Mouse (Mus musculus) C2C12 (cell line): ENCODE measurements at regions not wholly inside any gene's neighbourhood (a gene's known extent, or its start where the extent isn't known, plus 50 kb on each side); places are given as distances from the start of the nearest gene placed in this dataset.
A peak's percentile ranks its signal among the peaks of the same experiment; 100 is the strongest.

Source experiments
- H3K27me3 ChIP-seq: one replicate; pipeline ENCODE4 v1.6.1; 2011; ENCODE audit not compliant: control insufficient read depth, insufficient read depth, insufficient read length
- H3K36me3 ChIP-seq: one replicate; pipeline ENCODE4 v1.6.1; 2011; ENCODE audit not compliant: control insufficient read depth, insufficient read depth
- H3K4me3 ChIP-seq: one replicate; pipeline ENCODE4 v1.5.1; 2011; ENCODE audit warnings: mild to moderate bottlenecking, control low read depth; ENCODE audit not compliant: poor library complexity, insufficient read depth, severe bottlenecking
- H3K79me2 ChIP-seq: one replicate; pipeline ENCODE4 v1.6.1; 2011; ENCODE audit not compliant: control insufficient read depth, insufficient read depth
- H3K79me3 ChIP-seq: one replicate; pipeline ENCODE4 v1.6.1; 2011; ENCODE audit warnings: low read depth, control low read depth
- H3ac ChIP-seq: one replicate; pipeline ENCODE3; 2011; ENCODE audit warnings: low read depth; ENCODE audit not compliant: control insufficient read depth, insufficient read length
- CEBPB ChIP-seq: IDR thresholded peaks from one replicate; pipeline ENCODE4 v1.6.1; 2011; ENCODE audit warnings: low read depth, mild to moderate bottlenecking, control low read depth, moderate library complexity
- CTCF ChIP-seq: IDR thresholded peaks from one replicate; pipeline ENCODE4 v1.5.1; 2011; ENCODE audit not compliant: control insufficient read depth, insufficient read depth, insufficient read length
- FOSL1 ChIP-seq: IDR thresholded peaks from one replicate; pipeline ENCODE4 v1.8.0; 2011; ENCODE audit warnings: mild to moderate bottlenecking, low read length; ENCODE audit not compliant: poor library complexity, insufficient read depth, severe bottlenecking
- MAX ChIP-seq: IDR thresholded peaks from one replicate; pipeline ENCODE4 v1.6.1; 2011; ENCODE audit warnings: mild to moderate bottlenecking, control low read depth
- MYOD1 ChIP-seq: IDR thresholded peaks from one replicate; pipeline ENCODE4 v1.6.1; 2011; ENCODE audit warnings: low read depth; ENCODE audit not compliant: control insufficient read depth, insufficient read length
- MYOG ChIP-seq: IDR thresholded peaks from one replicate; pipeline ENCODE4 v1.6.1; 2011; ENCODE audit not compliant: control insufficient read depth, insufficient read length; ENCODE audit errors: extremely low read depth
- USF1 ChIP-seq: IDR thresholded peaks from one replicate; pipeline ENCODE4 v1.6.1; 2011; ENCODE audit warnings: low read depth, mild to moderate bottlenecking, control low read depth, moderate library complexity

- Histone ChIP-seq H3ac (no peak overlapping the region), H3K4me3 (no peak overlapping the region), H3K79me2 (no peaks in the 10 kb centered on the region), H3K27me3 (no peaks in the 10 kb centered on the region), H3K79me3 (no peaks in the 10 kb centered on the region), H3K36me3 (no peaks in the 10 kb centered on the region)
- TF ChIP-seq CTCF, result no peak
- TF ChIP-seq MAX, result no peak
- no peak for TF ChIP-seq MYOG
- no peak for TF ChIP-seq MYOD1
- TF ChIP-seq USF1, result no peak
- no peak for TF ChIP-seq CEBPB
Measured at GRCm38 (mm10) chr9:40617676-40618062, 52.7 kb upstream of the Gm21915 start.

DNA sequence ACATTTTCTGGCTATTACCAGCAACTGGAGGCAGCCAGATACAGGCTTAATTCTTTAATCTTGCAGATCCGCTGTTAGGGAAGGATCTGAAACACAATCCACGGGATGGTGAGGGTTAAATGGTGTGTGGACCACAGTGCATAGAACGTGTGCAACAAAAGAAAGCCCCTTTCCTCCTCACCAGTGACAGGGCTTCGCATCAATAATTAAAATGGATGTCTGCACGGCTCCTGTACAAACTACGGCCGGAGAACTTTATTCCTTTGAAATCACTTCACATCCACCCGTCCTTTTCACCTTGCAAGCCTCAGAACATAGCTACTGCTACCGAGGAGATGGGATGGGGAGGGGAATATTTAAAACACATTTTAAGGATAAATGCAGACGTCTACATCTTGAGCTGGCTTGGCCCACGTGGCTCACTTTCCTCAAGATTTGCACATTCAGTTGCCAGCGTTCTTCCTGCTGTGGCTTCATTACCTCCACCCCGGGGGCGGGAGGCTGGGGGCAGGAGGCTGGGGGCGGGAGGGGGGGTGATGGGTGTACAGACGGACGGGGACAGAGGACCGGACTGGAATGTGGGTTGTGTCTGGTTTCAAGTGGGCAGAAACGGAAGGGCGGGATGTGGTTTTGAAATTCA lies 53.3 kb upstream of the Gm21915 start:
- no peaks in the 10 kb centered on the region for H3K79me2 ChIP-seq
- no peak overlapping the region for H3ac ChIP-seq
- no peak for TF ChIP-seq MYOD1
- no peak for TF ChIP-seq MAX
- TF ChIP-seq CTCF, result no peak
- TF ChIP-seq CEBPB, result no peak
- no peak for TF ChIP-seq USF1
- TF ChIP-seq FOSL1, result no peak
- TF ChIP-seq MYOG, result no peak
- no peak overlapping the region for H3K4me3 ChIP-seq
- no peaks in the 10 kb centered on the region for H3K27me3 ChIP-seq
- H3K79me3 ChIP-seq, result no peaks in the 10 kb centered on the region
- H3K36me3 ChIP-seq, result no peaks in the 10 kb centered on the region

DNA sequence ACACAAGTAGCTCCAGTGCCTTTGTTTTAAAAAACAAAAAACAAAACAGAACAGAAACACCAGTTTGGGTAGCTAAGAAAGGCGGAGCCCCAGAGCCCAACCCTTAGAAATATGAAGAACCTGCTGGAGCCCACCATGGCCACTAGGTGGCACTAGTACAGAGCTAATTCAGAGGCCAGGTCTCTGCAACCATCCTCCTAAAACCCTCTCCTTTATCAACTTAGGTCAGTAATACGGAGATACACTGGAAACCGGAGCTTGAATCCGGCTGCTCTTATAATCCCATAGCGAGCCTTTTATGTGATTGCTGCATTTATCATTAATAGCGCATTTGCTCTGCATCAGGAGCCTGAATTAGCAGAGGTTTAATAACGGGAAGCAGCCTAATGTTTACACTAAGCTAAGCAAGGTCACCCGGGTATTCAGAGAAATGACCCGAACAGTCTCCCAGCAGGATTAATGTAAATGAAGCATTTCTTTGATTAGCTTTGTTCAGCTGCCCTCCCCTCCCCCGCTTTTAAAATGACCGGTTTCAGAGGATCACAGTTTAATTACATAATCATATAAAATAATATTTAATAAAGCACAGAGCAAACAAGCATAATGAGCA lies 53.9 kb upstream of the Gm21915 start:
- Histone ChIP-seq H3ac (no peak overlapping the region), H3K4me3 (no peak overlapping the region), H3K79me2 (no peaks in the 10 kb centered on the region), H3K79me3 (no peaks in the 10 kb centered on the region), H3K27me3 (no peaks in the 10 kb centered on the region), H3K36me3 (no peaks in the 10 kb centered on the region)
- no peak for TF ChIP-seq MYOD1
- peak; percentile 2 for TF ChIP-seq CTCF

DNA sequence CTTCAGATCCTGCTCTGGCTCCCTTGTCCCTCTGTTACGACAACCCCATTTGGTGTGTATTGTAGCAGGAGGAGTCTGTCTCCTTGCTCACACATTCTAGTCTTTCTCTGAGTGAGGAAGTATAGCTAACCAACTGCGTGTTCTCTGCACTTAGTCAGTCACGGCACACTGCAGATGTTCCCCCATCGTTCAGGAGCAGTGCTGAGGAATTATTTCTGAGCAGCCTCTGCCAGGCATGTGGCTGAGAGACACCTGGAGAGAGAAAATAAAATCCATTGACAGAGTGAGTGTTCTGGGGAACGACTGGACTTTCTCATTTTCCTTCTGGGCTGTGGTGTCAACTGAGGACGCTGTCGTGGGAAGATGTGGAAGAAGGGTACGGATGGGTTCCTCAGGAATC lies 54.5 kb upstream of the Gm21915 start:
- TF ChIP-seq MYOD1 (no peak), USF1 (no peak), CEBPB (no peak), MAX (no peak), CTCF (no peak), FOSL1 (no peak), MYOG (no peak)
- H3K79me2 ChIP-seq, result no peaks in the 10 kb centered on the region
- no peaks in the 10 kb centered on the region for H3K27me3 ChIP-seq
- H3K79me3 ChIP-seq, result no peaks in the 10 kb centered on the region
- peak overlapping the region; percentile 40 for H3ac ChIP-seq
- H3K36me3 ChIP-seq, result no peaks in the 10 kb centered on the region
- H3K4me3 ChIP-seq, result no peak overlapping the region

DNA sequence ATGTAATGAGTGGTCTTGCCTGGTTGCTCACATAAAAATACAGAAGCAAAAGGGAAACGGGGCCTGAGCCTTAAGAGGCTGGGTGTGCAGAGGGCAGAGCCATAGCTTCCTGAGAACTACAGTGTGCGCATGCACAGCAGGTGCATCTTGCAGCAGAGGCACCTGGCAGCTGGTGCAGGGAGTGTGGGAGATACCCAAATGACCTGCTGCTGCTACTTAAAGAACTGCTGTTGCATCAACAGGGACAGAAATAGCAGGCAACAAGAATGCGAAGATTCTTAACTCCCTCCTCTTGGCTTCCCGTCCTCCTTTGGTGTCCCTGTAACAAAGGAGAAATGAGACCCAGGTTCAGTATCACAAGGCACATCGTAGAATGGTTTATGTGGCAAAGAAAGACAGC lies 56.3 kb upstream of the Gm21915 start:
- Histone ChIP-seq H3K79me2 (no peaks in the 10 kb centered on the region), H3K36me3 (no peaks in the 10 kb centered on the region), H3K27me3 (no peaks in the 10 kb centered on the region), H3ac (no peak overlapping the region), H3K79me3 (no peaks in the 10 kb centered on the region), H3K4me3 (no peak overlapping the region)
- TF ChIP-seq CEBPB (no peak), USF1 (no peak), MAX (no peak), MYOG (no peak), CTCF (no peak), MYOD1 (no peak), FOSL1 (no peak)

GRCm38 (mm10) chr9:40613182-40613581 lies 57.2 kb upstream of the Gm21915 start:
- Histone ChIP-seq H3K79me3 (no peaks in the 10 kb centered on the region), H3K79me2 (no peaks in the 10 kb centered on the region), H3ac (peak overlapping the region; percentile 13), H3K27me3 (no peaks in the 10 kb centered on the region), H3K36me3 (no peaks in the 10 kb centered on the region), H3K4me3 (no peak overlapping the region)
- TF ChIP-seq MAX, result no peak
- TF ChIP-seq CTCF, result no peak
- no peak for TF ChIP-seq MYOD1
- no peak for TF ChIP-seq USF1
- no peak for TF ChIP-seq FOSL1
- no peak for TF ChIP-seq CEBPB
- no peak for TF ChIP-seq MYOG
